Mouse (Mus musculus): ENCODE data around the gene F8. TPM values are rescaled to one million over a fixed set of nuclear protein-coding genes. Genes with fewer than 3 reads are reported as not detected.
A peak's percentile ranks its signal among the peaks of the same experiment; 100 is the strongest.
"Not testable (repeated sequence)": the region's sequence is repeated elsewhere in the genome, so short reads cannot be mapped to it uniquely, and the experiment has no call there.

The F8 gene
- polyA plus RNA-seq, 1 experiment from 2014 or later: 1.5 TPM

GRCm38 (mm10) chrX:75271676-75272075 is 110.7 kb downstream of the F8 start:
- Histone ChIP-seq H3K27ac (replicated peaks) (no peak overlapping the region), H3K4me1 (replicated peaks) (no peaks in the 10 kb centered on the region), H3K9ac (no peak overlapping the region), H3K4me2 (no peak overlapping the region), H3K27me3 (no peaks in the 10 kb centered on the region), H3K9me3 (no peaks in the 10 kb centered on the region), H3K4me3 (no peak overlapping the region), H3K36me3 (no peaks in the 10 kb centered on the region)
- no peak for ATAC-seq (ENCODE audit: low FRiP score, low read depth)
- 69% methylated on average over 8 of the region's 8 CpGs for WGBS

- not testable (repeated sequence) for H3K9me3 ChIP-seq; H3K4me3 ChIP-seq; H3K4me1 ChIP-seq (replicated peaks); H3K27ac ChIP-seq (replicated peaks); ATAC-seq (ENCODE audit: low FRiP score, low read depth); H3K36me3 ChIP-seq; H3K4me2 ChIP-seq; H3K27me3 ChIP-seq; H3K9ac ChIP-seq
- WGBS: 62% methylated on average over 8 of the region's 8 CpGs
Measured at GRCm38 (mm10) chrX:75233603-75234376, 148.6 kb downstream of the F8 start.

DNA sequence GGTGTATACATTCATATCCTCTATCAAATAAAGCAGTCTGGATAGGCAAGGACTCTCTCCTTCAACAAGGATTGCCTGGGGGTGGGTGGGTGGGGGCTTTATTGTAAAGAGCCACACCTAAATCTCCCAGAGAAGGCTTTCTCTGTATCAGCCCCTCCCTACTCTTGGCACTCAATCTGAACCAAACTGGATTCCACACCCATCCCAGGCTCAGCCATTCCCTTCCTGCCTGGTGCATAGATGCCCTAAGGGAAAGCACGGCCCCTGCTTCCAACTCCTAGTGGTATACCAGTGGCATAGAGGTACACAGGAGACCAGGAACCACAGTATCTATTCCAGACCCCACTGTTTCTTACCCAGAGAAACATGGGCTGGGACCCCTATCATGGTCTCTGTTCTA is 151.0 kb downstream of the F8 start:
- Histone ChIP-seq H3K36me3 (no peaks in the 10 kb centered on the region), H3K4me3 (no peak overlapping the region), H3K4me1 (replicated peaks) (no peaks in the 10 kb centered on the region), H3K9ac (no peak overlapping the region), H3K9me3 (no peaks in the 10 kb centered on the region), H3K4me2 (no peak overlapping the region), H3K27me3 (no peaks in the 10 kb centered on the region), H3K27ac (replicated peaks) (no peak overlapping the region)
- WGBS: 87% methylated on average over 1 of the region's 1 CpGs
- no peak for ATAC-seq (ENCODE audit: low FRiP score, low read depth)

DNA sequence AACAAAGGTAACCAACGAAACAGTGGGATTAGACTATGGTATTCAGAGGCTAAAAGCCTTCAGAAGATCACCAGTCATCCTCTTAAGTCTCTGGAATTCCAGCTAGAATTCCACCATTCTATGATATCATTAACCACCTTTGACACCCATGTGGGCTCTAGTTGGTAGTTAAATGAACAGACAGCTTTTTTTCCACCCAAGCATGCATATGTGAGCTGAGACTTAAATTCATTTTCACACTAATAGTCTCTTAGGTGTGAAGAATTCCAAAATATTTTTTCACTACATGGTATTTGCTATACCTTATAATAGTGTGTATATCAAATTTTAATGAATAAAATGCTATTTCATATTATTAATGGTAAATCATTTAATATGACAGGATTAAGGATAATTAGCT is 218.7 kb downstream of the F8 start, which contains the start of gene Smim9:
Gene Smim9, minus strand, starts transcription at position 101 of the 400 bp plus-strand sequence.
- Histone ChIP-seq H3K27ac (replicated peaks) (no peak within 1 kb of the TSS), H3K4me3 (no peak within 1 kb of the TSS), H3K4me2 (no peak within 1 kb of the TSS), H3K27me3 (no peaks in the 10 kb centered on the region), H3K4me1 (replicated peaks) (no peaks in the 10 kb centered on the region), H3K9me3 (no peaks in the 10 kb centered on the region), H3K9ac (no peak within 1 kb of the TSS), H3K36me3 (no peaks in the 10 kb centered on the region)
- WGBS: 81% methylated on average over 1 of the region's 1 CpGs
- ATAC-seq (ENCODE audit: low FRiP score, low read depth): no peak

DNA sequence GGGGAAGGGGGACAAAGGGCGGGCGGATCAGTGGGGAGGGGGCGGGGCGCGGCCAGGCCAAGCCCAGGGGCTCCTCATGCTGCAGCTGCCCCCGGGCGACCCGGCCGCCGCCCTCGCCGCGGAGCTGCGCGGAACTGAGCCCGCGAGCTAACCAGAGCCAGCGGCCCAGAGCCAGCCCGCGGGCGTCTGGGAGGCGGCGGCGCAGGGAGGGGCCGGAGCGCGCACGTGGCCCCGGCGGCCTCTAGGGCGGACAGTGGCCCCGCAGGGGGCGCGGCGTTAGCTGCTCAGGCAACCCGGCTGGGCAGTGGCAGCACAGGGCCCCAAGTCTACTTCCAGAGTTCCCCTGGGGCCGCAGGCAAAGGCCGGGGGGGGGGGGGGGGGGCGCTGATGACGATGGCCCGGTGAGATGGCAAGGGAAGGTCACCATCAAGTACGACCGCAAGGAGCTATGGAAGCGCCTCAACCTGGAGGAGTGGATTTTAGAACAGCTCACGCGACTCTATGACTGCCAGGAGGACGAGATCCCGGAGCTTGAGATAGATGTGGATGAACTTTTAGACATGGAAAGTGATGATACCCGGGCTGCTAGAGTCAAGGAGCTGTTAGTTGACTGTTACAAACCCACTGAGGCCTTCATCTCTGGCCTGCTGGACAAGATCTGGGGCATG is 226.7 kb downstream of the F8 start:
- H3K4me1 ChIP-seq (replicated peaks): no peaks in the 10 kb centered on the region
- H3K9me3 ChIP-seq: no peaks in the 10 kb centered on the region
- peak overlapping the region; percentile 32; the same call in 1 of the 2 replicates for H3K9ac ChIP-seq
- no peaks in the 10 kb centered on the region for H3K27me3 ChIP-seq
- peak; percentile 71 for ATAC-seq (ENCODE audit: low FRiP score, low read depth)
- H3K36me3 ChIP-seq: no peaks in the 10 kb centered on the region
- no peak overlapping the region for H3K27ac ChIP-seq (replicated peaks)
- 15% methylated on average over 20 of the region's 49 CpGs for WGBS
- peak overlapping the region; percentile 47 for H3K4me3 ChIP-seq
- peak overlapping the region; percentile 76 for H3K4me2 ChIP-seq

DNA sequence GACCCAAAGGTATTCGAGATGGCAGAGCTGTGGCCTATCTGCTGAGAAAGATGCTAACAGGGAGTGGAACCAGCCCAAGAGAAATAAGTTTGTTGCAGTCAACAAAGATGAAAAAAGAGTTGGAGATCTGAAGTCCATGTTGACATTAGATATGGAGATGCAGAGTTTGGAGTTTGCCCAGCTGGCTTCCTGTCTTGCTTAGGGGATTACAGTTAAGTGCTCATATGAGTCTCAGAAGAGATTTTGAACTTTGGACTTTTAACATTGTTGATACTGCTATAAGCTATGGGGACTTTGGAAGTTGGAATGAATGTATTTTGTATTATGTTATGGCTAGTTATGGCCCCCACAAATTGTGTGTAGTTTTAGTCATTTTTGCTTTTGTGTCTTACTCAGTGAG is 230.2 kb downstream of the F8 start:
- whole genome bisulfite sequencing: 59% methylated on average over 1 of the region's 1 CpGs
- H3K36me3 ChIP-seq: no peaks in the 10 kb centered on the region
- H3K9me3 ChIP-seq: no peaks in the 10 kb centered on the region
- H3K27ac ChIP-seq (replicated peaks): no peak overlapping the region
- no peak overlapping the region for H3K9ac ChIP-seq
- no peak for ATAC-seq (ENCODE audit: low FRiP score, low read depth)
- H3K4me1 ChIP-seq (replicated peaks): no peaks in the 10 kb centered on the region
- no peaks in the 10 kb centered on the region for H3K27me3 ChIP-seq
- no peak overlapping the region for H3K4me3 ChIP-seq
- no peak overlapping the region for H3K4me2 ChIP-seq

GRCm38 (mm10) chrX:75150304-75150703 is 232.1 kb downstream of the F8 start:
- Histone ChIP-seq H3K9me3 (no peaks in the 10 kb centered on the region), H3K4me2 (no peak overlapping the region), H3K36me3 (no peaks in the 10 kb centered on the region), H3K9ac (no peak overlapping the region), H3K27me3 (no peaks in the 10 kb centered on the region), H3K4me1 (replicated peaks) (no peaks in the 10 kb centered on the region), H3K27ac (replicated peaks) (no peak overlapping the region), H3K4me3 (no peak overlapping the region)
- no peak for ATAC-seq (ENCODE audit: low FRiP score, low read depth)
- 82% methylated on average over 2 of the region's 2 CpGs for WGBS

- 80% methylated on average over 4 of the region's 4 CpGs for WGBS
- no peaks in the 10 kb centered on the region for H3K36me3 ChIP-seq
- H3K9ac ChIP-seq: no peak overlapping the region
- no peak overlapping the region for H3K4me2 ChIP-seq
- no peak overlapping the region for H3K27ac ChIP-seq (replicated peaks)
- H3K9me3 ChIP-seq: no peaks in the 10 kb centered on the region
- H3K4me3 ChIP-seq: no peak overlapping the region
- no peaks in the 10 kb centered on the region for H3K4me1 ChIP-seq (replicated peaks)
- no peaks in the 10 kb centered on the region for H3K27me3 ChIP-seq
- ATAC-seq (ENCODE audit: low FRiP score, low read depth): no peak
Measured at GRCm38 (mm10) chrX:75148414-75148813, 234.0 kb downstream of the F8 start.

- H3K27ac ChIP-seq (replicated peaks); H3K9me3 ChIP-seq; H3K27me3 ChIP-seq; H3K36me3 ChIP-seq; H3K4me1 ChIP-seq (replicated peaks): not testable (repeated sequence)
- 21% methylated on average over 32 of the region's 42 CpGs for WGBS
- Histone ChIP-seq H3K9ac (0 out of 2 replicates have a peak overlapping the region, but pooled peaks have one; percentile 25), H3K4me3 (peak overlapping the region; percentile 39), H3K4me2 (peak overlapping the region; percentile 62)
- peak; percentile 54 for ATAC-seq (ENCODE audit: low FRiP score, low read depth)
Measured at GRCm38 (mm10) chrX:75143124-75143555, 239.3 kb downstream of the F8 start.

GRCm38 (mm10) chrX:75138182-75138581 is 244.2 kb downstream of the F8 start:
- Histone ChIP-seq H3K27me3 (no peaks in the 10 kb centered on the region), H3K4me1 (replicated peaks) (no peaks in the 10 kb centered on the region), H3K4me3 (no peak overlapping the region), H3K9me3 (no peaks in the 10 kb centered on the region), H3K36me3 (no peaks in the 10 kb centered on the region), H3K9ac (no peak overlapping the region), H3K27ac (replicated peaks) (no peak overlapping the region), H3K4me2 (no peak overlapping the region)
- ATAC-seq (ENCODE audit: low FRiP score, low read depth): no peak
- 90% methylated on average over 2 of the region's 2 CpGs for WGBS

DNA sequence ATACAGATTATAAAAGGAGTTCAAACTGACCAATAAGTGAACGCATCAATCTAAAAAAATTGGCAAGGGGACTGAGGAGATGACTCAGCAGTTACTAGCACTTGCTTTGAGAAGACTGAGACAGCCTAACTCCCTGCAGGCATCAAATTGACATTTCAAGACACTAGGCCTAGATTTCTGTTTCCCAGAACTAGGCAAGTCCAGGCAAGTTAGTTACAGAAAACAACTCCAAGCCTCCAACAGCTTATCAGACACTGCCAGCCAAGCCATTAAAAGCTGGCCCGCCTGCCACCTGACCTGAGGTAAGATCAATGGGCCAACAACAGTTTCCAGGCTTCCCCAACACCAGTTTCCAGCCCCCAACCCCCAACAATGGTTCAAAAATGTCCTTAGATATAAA is 244.7 kb downstream of the F8 start:
- WGBS: 88% methylated on average over 2 of the region's 2 CpGs
- H3K4me2 ChIP-seq: no peak overlapping the region
- H3K9ac ChIP-seq: no peak overlapping the region
- H3K4me1 ChIP-seq (replicated peaks): no peaks in the 10 kb centered on the region
- no peak overlapping the region for H3K4me3 ChIP-seq
- no peaks in the 10 kb centered on the region for H3K36me3 ChIP-seq
- no peak for ATAC-seq (ENCODE audit: low FRiP score, low read depth)
- H3K9me3 ChIP-seq: no peaks in the 10 kb centered on the region
- no peak overlapping the region for H3K27ac ChIP-seq (replicated peaks)
- no peaks in the 10 kb centered on the region for H3K27me3 ChIP-seq

GRCm38 (mm10) chrX:75136938-75137337 is 245.5 kb downstream of the F8 start:
- H3K4me2 ChIP-seq: no peak overlapping the region
- H3K27ac ChIP-seq (replicated peaks): no peak overlapping the region
- H3K4me1 ChIP-seq (replicated peaks): no peaks in the 10 kb centered on the region
- H3K9me3 ChIP-seq: no peaks in the 10 kb centered on the region
- no peak overlapping the region for H3K4me3 ChIP-seq
- H3K27me3 ChIP-seq: no peaks in the 10 kb centered on the region
- no peaks in the 10 kb centered on the region for H3K36me3 ChIP-seq
- no peak overlapping the region for H3K9ac ChIP-seq
- ATAC-seq (ENCODE audit: low FRiP score, low read depth): no peak

Measured in hindbrain, embryonic 15.5 days (tissue).